Mouse (Mus musculus) lung, adult 18-20 months (tissue): ENCODE measurements around the gene Hoxa7.

Source experiments
- DNase-seq, 2 experiments: peaks; one replicate each; pipeline ENCODE4 v3.0.0; 2022; ENCODE audit warnings: mixed read lengths in 2 of 2

The Hoxa7 gene

GRCm38 (mm10) chr6:52221337-52221992, at the start of gene Hoxa7:
Gene Hoxa7, minus strand, starts transcription at chr6:52221854.
- DNase-seq: peak; percentile 82 to 84

DNA sequence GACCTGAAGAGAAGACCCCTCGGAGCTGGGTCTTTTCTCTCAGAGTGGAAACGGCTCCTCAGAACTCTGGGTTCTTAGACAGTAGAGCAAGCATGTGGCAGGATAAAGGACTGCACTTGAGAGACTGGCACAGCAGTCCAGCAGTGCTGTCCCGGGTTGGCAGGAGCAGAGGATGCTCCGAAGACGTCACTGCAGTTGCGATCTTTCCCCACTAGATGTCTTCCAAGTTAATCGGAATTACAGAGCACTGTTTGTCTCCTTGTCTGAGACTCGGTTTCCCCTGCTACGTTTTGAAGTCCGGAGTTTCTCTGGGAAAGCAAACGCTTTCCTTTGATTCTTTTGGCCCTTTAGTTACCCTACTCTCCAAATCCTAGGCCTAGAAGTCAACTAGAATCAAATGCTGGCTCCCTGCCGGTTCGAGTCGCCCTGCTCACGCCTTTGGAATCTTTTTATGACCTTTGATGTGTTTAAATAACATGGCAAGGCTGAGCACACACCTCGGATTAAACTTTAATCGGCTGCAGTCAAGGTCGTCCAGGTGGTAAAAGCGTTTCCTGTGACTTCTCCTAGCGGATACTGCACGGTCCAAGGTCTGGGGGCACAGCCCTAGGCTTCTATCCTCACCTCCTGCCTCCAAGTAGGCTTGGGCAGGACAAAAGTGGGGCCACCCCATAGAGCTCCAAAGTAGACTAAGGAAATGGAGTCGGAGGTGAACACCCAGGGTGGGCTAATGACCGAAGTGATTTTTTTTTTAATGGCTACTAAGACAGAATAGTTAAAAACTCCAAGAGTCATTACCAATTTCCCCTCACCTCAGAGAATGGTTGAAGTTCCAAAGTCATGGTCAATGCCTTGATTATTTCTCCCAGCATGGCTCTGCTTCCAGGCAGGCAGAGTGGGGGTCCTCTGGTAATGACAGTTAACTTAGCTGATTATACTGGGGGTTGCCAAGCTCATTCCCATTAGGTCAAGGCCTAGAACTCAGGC, 49.1 kb upstream of the Hoxa7 start:
- peak in 1 of 2 experiments; percentile 54 for DNase-seq

GRCm38 (mm10) chr6:52268756-52269155, 47.1 kb upstream of the Hoxa7 start:
- DNase-seq: no peak

- no peak for DNase-seq
Measured at GRCm38 (mm10) chr6:52268341-52268740, 46.7 kb upstream of the Hoxa7 start.

DNA sequence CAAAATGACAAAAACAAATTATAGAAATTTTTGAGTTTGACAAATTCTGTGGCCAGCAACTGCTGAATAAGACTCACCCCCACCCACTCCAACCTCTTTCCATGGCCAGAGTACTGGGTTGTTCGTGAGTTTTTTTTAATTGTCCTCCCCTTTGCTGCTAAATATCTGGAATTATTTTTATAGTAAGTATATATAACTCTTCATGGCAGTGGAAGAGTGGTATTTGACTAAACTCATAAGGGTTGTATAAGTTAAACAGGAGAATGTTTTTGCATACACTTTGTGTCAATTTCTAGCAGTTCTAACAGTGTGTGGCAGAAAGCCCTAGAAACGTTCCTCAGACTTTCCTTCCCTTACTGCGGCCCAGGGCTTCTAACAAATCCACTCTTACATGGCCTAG, 46.0 kb upstream of the Hoxa7 start:
- DNase-seq: no peak

- no peak for DNase-seq
Measured at GRCm38 (mm10) chr6:52267221-52267620, 45.6 kb upstream of the Hoxa7 start.

DNA sequence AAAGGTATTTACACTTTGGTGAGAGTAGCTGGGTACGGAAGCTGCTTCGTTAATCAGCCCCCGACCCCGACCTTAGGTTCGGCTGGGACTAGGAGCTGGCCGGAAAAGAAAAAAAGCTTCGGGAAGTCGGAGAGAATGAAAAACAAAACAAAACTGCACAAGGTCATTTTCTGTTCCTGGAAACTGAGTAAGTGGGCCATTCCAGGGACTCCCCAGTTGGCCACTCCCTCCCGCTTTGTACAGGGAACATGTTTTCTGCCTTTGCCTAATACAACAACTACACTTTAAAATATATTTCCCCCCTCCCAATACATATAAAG, 45.0 kb upstream of the Hoxa7 start:
- no peak for DNase-seq

GRCm38 (mm10) chr6:52265913-52266665, 44.4 kb upstream of the Hoxa7 start:
- DNase-seq: no peak

DNA sequence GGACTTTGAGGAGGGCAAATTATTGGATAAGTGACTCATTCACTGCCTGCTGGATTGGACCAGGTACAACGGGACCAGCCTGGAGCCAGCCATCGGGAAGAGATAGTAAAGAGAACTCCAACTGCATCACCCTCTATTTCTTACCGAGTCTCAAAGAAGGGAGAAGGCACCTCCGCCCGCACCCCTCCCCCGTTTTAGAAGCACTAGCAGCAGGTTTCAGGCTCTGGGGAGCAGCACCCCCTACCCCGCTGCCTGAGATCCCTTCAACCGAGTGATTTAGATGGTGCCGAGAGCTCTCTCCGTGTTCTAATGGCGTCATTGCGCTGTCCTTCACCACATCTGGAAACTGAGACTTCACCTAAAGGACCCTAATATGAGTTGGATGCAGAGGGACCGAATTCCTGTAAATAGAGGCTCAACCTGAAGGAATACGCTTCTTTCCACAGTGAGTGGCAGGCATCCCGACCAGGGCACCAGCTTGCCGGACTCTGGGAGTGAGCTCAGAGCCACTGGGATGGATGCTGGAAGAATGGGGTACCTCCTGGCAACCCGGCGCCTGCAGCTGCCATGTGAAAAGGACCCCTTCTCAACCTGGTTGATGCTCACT, 43.8 kb upstream of the Hoxa7 start:
- DNase-seq: no peak

DNA sequence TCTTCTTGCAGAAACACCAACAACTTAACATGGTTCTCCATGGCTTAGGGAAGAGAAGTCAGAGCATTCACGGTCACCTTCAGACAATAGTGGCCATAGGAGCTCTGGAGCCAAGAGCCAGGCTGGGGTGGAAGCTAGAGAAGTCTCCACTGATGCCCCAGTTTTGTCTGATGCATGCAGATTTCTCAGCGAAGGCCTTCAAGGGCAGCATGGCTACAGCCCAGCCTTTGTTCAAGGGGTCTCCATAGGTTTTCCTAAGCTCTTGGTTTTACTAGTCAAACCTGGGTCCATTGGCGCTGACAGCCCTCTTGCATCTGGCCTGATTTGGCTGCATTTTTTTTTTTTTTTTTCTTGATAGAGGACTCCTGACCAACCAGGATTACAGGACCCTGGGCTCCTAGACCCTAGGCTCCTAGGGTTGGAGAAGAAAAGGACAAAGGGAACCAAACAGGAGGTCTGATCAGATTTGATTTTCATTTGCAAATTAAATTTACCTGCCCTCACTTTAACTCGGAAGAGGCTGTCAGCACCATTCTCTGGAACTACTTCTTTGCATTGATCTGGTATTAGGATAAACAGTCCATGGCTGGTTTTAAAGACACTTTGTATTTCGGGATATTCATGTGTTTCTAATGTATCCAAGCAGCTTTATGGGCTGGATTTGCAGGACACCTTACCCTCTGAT, 42.6 kb upstream of the Hoxa7 start:
- DNase-seq: no peak

DNA sequence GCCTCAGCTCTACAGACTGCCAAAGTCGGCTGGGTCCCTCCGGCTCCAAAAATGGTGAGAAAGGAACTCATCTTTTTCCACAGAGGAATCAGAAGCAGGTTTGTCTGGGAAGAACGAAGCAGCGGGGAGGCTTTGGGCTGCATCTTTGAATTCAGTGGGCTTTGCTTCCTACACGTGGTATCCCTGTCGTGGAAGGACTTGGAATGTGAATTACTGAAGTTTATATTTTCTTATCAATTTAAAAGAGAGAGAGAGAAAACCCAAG, 41.6 kb upstream of the Hoxa7 start:
- no peak for DNase-seq

DNA sequence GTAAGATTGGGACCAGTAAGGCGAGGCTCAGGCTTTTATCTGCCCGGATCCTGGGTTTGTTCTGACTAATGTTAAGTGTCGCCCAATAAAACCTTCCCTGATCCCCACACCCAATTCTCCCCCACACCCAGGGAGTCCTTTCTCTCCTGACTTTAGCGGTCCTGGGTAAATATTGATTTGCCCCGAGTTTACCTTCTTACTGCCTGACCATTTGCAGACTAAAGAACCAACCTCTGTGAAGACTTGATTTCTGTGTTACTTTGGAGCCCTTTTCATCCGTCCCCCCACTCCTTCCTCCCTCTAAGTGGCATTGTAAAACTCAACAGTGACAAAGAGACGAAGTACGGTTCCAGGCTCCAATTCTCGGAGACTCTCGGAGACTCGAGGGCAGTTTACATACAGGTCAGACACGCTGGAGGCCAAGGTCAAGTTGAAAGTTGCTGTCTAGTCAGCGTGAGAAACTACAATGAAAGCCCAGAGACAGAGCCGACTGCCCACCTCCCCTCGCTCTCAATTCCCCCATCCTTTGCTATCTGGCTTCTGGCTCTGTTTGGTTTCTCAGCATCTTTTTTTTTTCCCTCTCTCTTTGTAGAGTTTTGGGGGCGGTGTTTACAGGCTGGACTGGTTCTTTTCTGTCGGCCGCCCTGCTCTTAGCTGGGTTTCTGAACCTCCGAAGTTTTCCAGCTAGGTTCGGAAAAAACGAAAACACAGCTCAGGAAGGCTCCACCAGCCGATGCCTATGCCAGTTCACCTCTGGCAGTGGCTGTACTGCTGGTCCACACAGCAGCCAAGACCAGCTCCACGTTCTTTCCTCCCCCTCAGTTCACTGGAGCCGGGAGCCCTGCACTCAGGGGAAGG, 41.0 kb upstream of the Hoxa7 start:
- no peak for DNase-seq

DNA sequence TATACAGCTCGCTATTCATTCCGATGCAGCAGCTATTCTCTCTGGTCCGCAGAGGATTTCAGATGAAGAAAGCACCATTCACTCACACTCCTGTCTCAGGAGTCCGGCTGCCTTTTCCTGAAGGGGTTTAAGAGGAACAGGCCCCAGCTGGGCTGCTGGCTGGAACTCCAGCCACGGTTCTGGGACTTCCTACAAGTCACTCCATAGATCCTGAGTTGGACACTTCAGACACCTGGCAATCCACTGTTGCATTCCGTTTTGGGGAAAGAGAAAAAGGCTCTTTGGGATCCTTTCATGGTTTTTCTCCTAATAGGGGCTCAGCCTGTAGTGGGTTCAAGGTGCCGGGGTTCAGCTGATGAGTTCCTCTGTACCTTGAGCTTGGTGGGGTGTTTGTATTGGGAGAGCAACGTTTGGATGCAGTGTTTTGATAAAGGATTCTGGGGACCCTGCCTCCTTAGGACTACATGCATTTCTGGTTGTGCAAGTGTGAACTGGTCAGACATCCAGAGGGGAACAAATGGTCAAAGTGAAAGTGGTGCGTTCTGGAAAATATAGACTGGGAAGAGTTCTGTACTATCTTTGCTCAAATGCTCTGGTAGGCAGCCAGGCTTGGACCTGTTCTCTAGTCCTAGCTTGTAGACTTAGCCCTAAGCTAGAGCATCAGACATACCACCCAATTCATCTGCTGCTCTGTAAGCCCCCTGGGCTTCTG, 40.3 kb upstream of the Hoxa7 start:
- no peak for DNase-seq

GRCm38 (mm10) chr6:52260654-52261575, 39.3 kb upstream of the Hoxa7 start, which contains the start of gene Hoxa13:
Gene Hoxa13, minus strand, starts transcription at chr6:52260880.
- DNase-seq: no peak

- DNase-seq: no peak
Measured at GRCm38 (mm10) chr6:52259811-52260261, 38.2 kb upstream of the Hoxa7 start.

- DNase-seq: no peak
Measured at GRCm38 (mm10) chr6:52259081-52259790, 37.6 kb upstream of the Hoxa7 start.

DNA sequence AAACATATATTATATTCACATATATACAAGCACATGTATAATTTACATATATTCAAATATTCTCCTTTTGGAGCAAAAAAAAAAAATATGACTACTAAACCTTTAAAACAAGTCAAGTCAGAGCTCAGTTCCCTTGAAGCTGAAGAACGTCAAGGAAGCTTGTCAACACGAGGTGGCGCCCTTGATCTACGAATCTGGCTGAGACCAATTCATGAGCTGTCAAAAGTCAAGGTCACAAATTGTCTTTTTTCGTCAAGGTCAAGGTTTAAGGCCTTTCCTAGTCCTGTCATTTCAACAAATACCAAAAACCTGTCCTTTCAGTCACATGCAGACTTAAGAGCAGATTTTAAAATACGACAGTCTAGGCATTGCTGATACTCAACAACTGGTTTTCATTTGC, 35.3 kb upstream of the Hoxa7 start:
- DNase-seq: peak; percentile 80 to 81

DNA sequence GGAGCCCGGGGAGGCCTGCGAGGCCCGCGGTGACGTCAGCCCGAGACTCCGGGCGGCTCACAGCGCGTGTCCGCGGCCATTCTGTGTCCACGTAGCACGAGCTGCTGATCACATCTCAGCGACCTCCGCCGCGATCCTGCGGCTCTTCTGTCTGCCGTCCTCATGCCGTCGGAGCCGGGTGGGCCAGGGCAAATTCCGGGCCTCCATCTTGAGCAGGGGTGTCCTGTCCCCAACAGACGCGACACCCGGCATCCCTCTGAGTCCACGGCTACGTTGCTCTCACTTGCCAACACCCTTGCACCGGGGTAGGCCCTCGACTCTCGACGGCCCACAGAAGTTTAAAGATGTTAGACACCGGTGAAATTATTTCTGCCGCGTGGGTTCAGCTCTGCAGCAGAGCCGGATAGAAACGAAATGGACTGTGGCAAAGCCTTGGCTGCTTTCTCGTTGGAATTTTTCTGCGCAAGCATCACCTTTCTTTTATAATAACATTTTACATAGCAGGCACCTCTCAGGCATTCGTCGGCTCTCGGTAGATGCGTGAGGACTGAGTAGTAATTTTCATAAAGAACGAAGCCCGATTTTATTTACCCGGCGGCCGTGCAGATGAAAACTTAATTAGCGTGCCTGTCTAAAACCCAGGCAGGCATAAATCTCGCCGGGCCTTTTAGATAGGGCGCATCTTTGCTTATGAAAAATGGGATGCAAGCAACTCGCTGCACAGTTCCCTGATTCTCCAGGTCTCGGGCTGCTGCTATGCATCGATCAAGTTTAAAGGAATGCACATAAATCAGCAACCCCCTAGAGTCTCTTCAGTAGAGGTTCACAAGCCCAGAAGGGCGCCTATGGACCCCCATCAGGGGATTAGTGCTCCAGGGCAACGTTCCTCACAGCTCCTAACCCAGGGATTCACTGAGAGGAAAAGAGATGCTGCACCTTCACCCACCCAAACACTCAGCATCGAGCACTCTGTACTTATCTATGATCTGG, 32.2 kb upstream of the Hoxa7 start:
- no peak for DNase-seq
